Mouse (Mus musculus) heart, embryonic 14.5 days (tissue): ENCODE data around the gene Calr. TPM values are rescaled to one million over a fixed set of nuclear protein-coding genes. Genes with fewer than 3 reads are reported as not detected.

Experiments used
- ATAC-seq: fragments of 200-750 bp; cut with Nextera tagmentation; 2 replicates; pipeline ENCODE4 v1.8.0; 2017; ENCODE audit warnings: low read depth, moderate TSS enrichment; ENCODE audit not compliant: insufficient number of reproducible peaks, insufficient read depth, low FRiP score
- H3K27ac ChIP-seq, 2 experiments: fragments of 200-500 bp in 1 of 2; fragments of 300-500 bp in 1 of 2; sonication (generic) in 1 of 2; replicated peaks in 1 of 2; 2 replicates each; pipeline ENCODE4 v1.5.1; 2012 to 2014; ENCODE audit warnings: low read depth in 2 of 2, low read length in 2 of 2, control low read depth in 1 of 2, mild to moderate bottlenecking in 1 of 2, mixed read lengths in 1 of 2; ENCODE audit not compliant: control insufficient read depth in 1 of 2, insufficient read depth in 1 of 2
- H3K27me3 ChIP-seq: fragments of 300-500 bp; sonication (generic); 2 replicates; pipeline ENCODE4 v1.6.1; 2014; ENCODE audit warnings: mild to moderate bottlenecking, low read length, control low read depth; ENCODE audit not compliant: control insufficient read depth, insufficient read depth
- H3K36me3 ChIP-seq: fragments of 300-500 bp; sonication (generic); 2 replicates; pipeline ENCODE4 v1.6.1; 2014; ENCODE audit warnings: mild to moderate bottlenecking, control low read depth, low read length, mixed read lengths; ENCODE audit not compliant: control insufficient read depth, insufficient read depth
- H3K4me1 ChIP-seq, 2 experiments: fragments of 200-500 bp in 1 of 2; fragments of 300-500 bp in 1 of 2; sonication (generic) in 1 of 2; 2 replicates each; pipeline ENCODE4 v1.6.1; 2012 to 2014; ENCODE audit warnings: low read length in 2 of 2, control low read depth in 1 of 2, mixed read lengths in 1 of 2; ENCODE audit not compliant: control insufficient read depth in 2 of 2, insufficient read depth in 2 of 2
- H3K4me2 ChIP-seq: fragments of 300-500 bp; sonication (generic); 2 replicates; pipeline ENCODE4 v1.6.1; 2014; ENCODE audit warnings: mild to moderate bottlenecking, low read length
- H3K4me3 ChIP-seq, 2 experiments: fragments of 200-500 bp in 1 of 2; fragments of 300-500 bp in 1 of 2; sonication (generic) in 1 of 2; 2 replicates each; pipeline ENCODE4 v1.5.1; 2012 to 2014; ENCODE audit warnings: low read length in 2 of 2, mild to moderate bottlenecking in 2 of 2, control low read depth in 1 of 2, low read depth in 1 of 2, moderate library complexity in 1 of 2; ENCODE audit not compliant: control insufficient read depth in 1 of 2, insufficient read depth in 1 of 2
- H3K9ac ChIP-seq: fragments of 300-500 bp; sonication (generic); 2 replicates; pipeline ENCODE4 v1.6.1; 2014; ENCODE audit warnings: mild to moderate bottlenecking, low read length
- H3K9me3 ChIP-seq: fragments of 300-500 bp; sonication (generic); 2 replicates; pipeline ENCODE4 v1.6.1; 2016; ENCODE audit warnings: low read length, control low read depth; ENCODE audit not compliant: control insufficient read depth
- WGBS: fragments of 180-500 bp; shearing (Covaris S2); extraction: QIAGEN DNeasy Blood & Tissue Kit; methylation state at CpG from one replicate; pipeline ENCODE4 v1.1.7; 2014; 5-methylcytosine and 5-hydroxymethylcytosine counted together
- polyA plus RNA-seq: library from polyadenylated mRNA; unstranded; fragments of >200 nt; fragmentation: Nextera tagmentation; extraction: Ambion mirVana; gene quantifications from 2 replicates; pipeline ENCODE4 v1.2.1, GENCODE M21; 2014

The Calr gene
- polyA plus RNA-seq, 1 experiment from 2014 or later, result 500 TPM

DNA sequence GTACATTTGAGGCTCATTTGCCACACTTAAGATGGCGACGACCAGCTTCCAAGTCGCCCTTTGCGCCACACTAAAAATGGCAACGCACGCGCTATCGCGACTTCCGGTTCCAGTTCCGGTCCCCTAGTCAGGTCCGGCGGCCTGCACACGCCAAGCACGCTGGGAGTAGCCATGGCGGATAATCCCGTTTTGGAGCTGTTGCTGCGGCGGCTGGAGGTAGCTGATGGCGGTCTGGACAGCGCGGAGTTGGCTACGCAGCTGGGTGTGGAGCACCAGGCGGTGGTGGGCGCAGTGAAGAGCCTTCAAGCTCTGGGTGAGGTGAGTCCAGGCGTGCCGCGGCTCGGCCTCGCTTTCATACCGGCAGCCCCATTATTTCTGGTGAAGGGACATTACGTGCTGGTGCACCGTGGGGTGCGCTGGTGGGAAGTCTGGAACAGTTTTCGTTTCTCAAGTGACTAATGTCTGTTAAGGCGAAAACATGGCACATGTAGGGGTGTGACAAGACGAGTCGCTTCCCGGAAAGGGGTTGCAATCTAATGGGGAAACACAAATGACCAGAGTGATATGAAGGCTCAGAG is 10.2 kb upstream of the Calr start, which contains the start of gene Farsa:
TSS of gene Farsa (plus strand) at position 126 of the 578 bp plus-strand sequence.
- Histone ChIP-seq H3K36me3 (peaks cover 30% of the 10 kb centered on the region), H3K4me1 (peaks cover 2 to 10% of the 10 kb centered on the region in 2 experiments; a peak in 3 of 4 replicates), H3K9me3 (no peaks in the 10 kb centered on the region), H3K27ac (peak within 1 kb of the TSS; percentile 76 to 81), H3K4me3 (peak within 1 kb of the TSS; percentile 94 to 95), H3K9ac (peak within 1 kb of the TSS; percentile 96), H3K27me3 (no peaks in the 10 kb centered on the region), H3K4me2 (peak within 1 kb of the TSS; percentile 96)
- under 1% methylated on average over 39 of the region's 39 CpGs for WGBS
- peak; percentile 80; the same call in 1 of the 2 replicates for ATAC-seq

DNA sequence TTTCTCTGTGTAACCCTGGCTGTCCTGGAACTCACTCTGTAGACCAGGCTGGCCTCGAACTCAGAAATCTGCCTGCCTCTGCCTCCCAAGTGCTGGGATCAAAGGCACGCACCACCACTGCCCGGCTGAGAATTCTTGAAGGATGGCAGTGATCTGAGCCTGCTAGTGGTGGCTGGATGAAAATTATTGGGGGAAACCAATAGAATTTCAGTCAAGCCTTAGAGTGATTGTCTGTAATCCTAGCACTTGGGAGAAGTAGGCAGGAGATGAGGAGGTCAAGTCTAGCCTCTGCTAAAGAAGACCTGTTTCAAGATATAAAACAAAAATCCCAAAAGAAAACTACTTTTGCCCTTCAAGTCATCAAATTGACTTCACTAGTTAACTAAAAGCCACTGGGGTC is 9.7 kb upstream of the Calr start:
- ATAC-seq, result no peak
- Histone ChIP-seq H3K36me3 (peaks cover 24% of the 10 kb centered on the region), H3K4me1 (peaks cover 2 to 10% of the 10 kb centered on the region in 2 experiments; a peak in 3 of 4 replicates), H3K4me2 (peak overlapping the region; percentile 96; the same call in 1 of the 2 replicates), H3K9me3 (no peaks in the 10 kb centered on the region), H3K9ac (no peak overlapping the region), H3K27me3 (no peaks in the 10 kb centered on the region), H3K27ac (no peak overlapping the region), H3K4me3 (peak overlapping the region in 1 of 2 experiments; percentile 95; a peak in 2 of 4 replicates)
- 75% methylated on average over 3 of the region's 3 CpGs for WGBS

DNA sequence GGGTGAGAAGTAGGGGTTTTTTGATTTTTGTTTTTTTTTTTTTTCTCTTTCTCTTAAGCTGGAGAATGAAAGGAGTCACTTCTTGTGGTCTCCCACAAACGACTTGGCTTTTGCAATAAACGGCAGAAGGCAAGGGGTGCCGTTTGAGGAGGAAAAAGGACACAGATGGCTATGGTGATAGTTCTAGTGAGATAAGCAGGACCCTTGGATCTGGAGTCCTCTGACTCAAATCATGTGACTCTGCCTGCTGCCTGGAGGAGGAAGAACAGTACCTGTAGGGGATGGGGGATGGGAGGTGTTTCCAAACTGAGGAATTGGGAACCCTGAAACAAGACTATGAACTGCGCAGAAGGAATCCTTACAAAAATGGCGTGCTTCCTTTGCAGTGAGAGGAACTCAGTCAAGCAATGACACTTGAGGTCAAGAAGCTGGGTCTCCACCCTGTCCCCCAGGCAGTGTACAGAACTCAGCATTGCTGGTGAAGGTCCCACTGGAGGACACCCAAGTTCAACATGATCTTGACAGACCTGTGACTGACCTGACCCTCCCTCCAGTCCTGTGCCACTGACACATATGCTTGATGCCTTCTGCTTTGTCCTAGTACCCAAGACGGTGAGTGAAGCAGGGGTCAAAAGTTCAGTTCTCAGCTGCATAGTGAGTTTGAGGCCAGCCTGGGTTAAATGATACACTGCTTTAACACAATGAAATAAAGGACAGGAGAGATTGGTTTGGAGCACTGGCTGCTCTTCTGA is 1.1 kb upstream of the Calr start:
- Histone ChIP-seq H3K27me3 (no peaks in the 10 kb centered on the region), H3K9me3 (no peaks in the 10 kb centered on the region), H3K27ac (peak overlapping the region; percentile 86 to 89), H3K9ac (peak overlapping the region; percentile 83), H3K4me1 (peaks cover 12 to 28% of the 10 kb centered on the region in 2 experiments), H3K4me2 (peak overlapping the region; percentile 80), H3K4me3 (peak overlapping the region in 1 of 2 experiments; percentile 55; a peak in 2 of 4 replicates), H3K36me3 (peaks cover 29% of the 10 kb centered on the region)
- ATAC-seq, result no peak
- WGBS, result 30% methylated on average over 6 of the region's 6 CpGs

DNA sequence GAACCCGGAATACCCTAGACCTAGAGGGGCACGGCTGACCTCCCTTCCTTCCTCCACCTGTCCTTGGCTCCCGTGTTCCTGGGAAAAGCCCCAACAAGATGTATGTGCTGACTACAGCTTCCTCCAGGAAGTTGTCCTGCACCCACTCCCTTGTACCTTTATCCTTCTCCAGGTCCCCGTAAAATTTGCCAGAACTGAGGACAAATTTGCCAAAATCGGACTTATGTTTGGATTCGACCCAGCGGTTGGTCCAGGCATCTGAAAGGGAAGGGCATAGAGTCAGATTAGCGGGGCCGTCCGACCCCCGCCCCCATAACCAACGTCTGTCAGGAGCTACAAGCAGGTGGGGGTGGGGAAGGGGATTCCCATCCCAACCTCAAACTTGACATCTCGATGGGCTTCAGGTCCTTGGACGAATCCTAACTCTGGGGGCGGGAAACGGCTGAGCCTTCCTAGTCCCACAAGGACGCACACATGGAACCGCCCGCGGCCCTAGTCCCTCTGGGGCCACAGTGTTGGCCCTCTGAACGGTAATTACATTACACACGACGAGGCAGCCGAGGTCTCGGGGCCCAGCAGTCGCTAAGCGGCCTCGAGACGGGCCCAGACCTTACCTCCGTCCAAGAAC is 526 bp downstream of the Calr start:
- no peak; the same call in 1 of the 2 replicates for ATAC-seq
- under 1% methylated on average over 30 of the region's 30 CpGs for WGBS
- H3K9ac ChIP-seq, result peak overlapping the region; percentile 97

DNA sequence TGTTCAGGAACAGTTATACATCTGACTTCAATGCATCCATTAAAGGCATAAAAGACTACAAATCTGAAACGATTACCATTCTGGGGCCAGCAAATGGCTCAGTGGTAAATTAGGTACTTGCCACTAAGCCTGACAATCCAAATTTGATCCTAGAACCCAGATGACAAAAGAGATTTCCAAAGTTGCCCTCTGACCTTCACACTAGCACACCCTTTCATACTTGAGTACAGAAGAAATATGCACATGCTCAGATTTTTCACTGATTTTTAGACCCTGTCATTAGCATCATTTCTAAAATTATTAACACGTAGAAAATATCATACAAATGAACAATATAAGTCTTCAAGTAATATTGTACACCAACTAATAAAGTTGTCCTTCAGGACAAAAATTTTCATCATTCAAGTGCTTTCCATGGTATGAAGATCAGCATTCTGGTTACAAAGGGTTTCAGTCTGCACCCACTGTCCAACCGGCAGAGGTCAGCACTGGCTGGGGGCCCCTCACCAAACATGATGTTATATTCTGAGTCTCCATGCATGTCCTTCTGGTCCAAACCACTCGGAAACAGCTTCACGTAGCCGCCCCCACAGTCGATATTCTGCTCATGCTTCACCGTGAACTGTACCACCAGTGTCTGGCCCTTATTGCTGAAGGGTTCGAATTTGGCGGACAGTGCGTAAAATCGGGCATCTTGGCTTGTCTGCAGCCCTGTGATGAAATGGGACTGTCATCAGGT is 1.2 kb downstream of the Calr start:
- H3K9ac ChIP-seq, result peak overlapping the region; percentile 97
- peak overlapping the region; percentile 81 for H3K4me2 ChIP-seq
- H3K36me3 ChIP-seq, result peaks cover 48% of the 10 kb centered on the region
- H3K27ac ChIP-seq, result peak overlapping the region; percentile 80 to 84
- H3K4me1 ChIP-seq, result peaks cover 12 to 28% of the 10 kb centered on the region in 2 experiments
- peak overlapping the region; percentile 92 to 98 for H3K4me3 ChIP-seq
- no peaks in the 10 kb centered on the region for H3K27me3 ChIP-seq
- H3K9me3 ChIP-seq, result no peaks in the 10 kb centered on the region
- 14% methylated on average over 12 of the region's 12 CpGs for WGBS
- ATAC-seq, result no peak

More for the DNA sequence above, 526 bp downstream of the Calr start:
- peak overlapping the region; percentile 81 for H3K4me2 ChIP-seq
- H3K4me1 ChIP-seq, result peaks cover 12 to 28% of the 10 kb centered on the region in 2 experiments
- H3K36me3 ChIP-seq, result peaks cover 46% of the 10 kb centered on the region
- H3K27ac ChIP-seq, result peak overlapping the region; percentile 80 to 84
- peak overlapping the region; percentile 92 to 98 for H3K4me3 ChIP-seq
- H3K9me3 ChIP-seq, result no peaks in the 10 kb centered on the region
- H3K27me3 ChIP-seq, result no peaks in the 10 kb centered on the region

DNA sequence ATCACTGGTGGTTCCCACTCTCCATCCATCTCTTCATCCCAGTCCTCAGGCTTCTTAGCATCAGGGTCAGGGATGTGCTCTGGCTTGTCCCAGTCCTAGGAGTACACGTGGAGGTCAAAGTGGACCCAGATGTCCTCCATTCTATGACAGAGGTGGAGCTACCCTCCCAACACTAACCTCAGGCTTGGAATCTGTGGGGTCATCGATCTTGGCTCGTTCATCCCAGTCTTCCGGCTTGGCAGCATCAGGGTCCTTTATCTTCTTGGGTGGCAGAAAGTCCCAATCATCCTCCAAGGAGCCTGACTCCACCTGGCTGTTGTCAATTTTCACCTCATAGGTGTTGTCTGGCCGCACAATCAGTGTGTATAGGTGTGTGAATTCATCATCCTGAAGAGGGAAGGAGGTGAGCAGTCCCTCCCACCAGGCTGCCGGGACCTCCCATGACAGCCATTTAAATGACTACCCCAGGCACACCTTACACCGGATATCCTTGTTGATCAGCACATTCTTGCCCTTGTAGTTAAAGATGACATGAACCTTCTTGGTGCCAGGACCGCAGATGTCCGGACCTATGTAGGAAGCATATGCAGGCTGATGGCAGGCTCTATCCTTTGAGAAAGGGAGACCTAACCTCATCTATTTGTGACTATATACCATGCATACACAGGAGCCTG is 2.2 kb downstream of the Calr start:
- Histone ChIP-seq H3K9me3 (no peaks in the 10 kb centered on the region), H3K27me3 (no peaks in the 10 kb centered on the region), H3K4me1 (peaks cover 12 to 30% of the 10 kb centered on the region in 2 experiments), H3K27ac (no peak overlapping the region), H3K36me3 (peaks cover 48% of the 10 kb centered on the region), H3K4me2 (peak overlapping the region; percentile 81), H3K4me3 (0 out of 4 replicates have a peak overlapping the region, but pooled peaks of 1 of the 2 experiments have one; percentile 3), H3K9ac (peak overlapping the region; percentile 97)
- WGBS, result 75% methylated on average over 9 of the region's 9 CpGs
- no peak for ATAC-seq
